Mouse (Mus musculus) midbrain, embryonic 12.5 days (tissue): ENCODE measurements around the gene Hilpda. TPM values are rescaled to one million over a fixed set of nuclear protein-coding genes. Genes with fewer than 3 reads are reported as not detected.
A peak's percentile ranks its signal among the peaks of the same experiment; 100 is the strongest.

Source experiments
- ATAC-seq: fragments of 200-750 bp; cut with Nextera tagmentation; 2 replicates; pipeline ENCODE4 v1.8.0; 2017; ENCODE audit warnings: low read depth, moderate TSS enrichment, moderate library complexity; ENCODE audit not compliant: low FRiP score
- H3K27ac ChIP-seq: fragments of 300-500 bp; sonication (generic); replicated peaks from 2 replicates; pipeline ENCODE4 v1.5.1; 2016; ENCODE audit warnings: mild to moderate bottlenecking
- H3K27me3 ChIP-seq: fragments of 300-500 bp; sonication (generic); 2 replicates; pipeline ENCODE4 v1.6.1; 2016; ENCODE audit warnings: mild to moderate bottlenecking
- H3K36me3 ChIP-seq: fragments of 300-500 bp; sonication (generic); 2 replicates; pipeline ENCODE4 v1.6.1; 2016
- H3K4me1 ChIP-seq: fragments of 300-500 bp; sonication (generic); 2 replicates; pipeline ENCODE4 v1.6.1; 2016
- H3K4me2 ChIP-seq: fragments of 300-500 bp; sonication (generic); replicated peaks from 2 replicates; pipeline ENCODE4 v1.6.1; 2016; ENCODE audit warnings: mild to moderate bottlenecking, moderate library complexity
- H3K4me3 ChIP-seq: fragments of 300-500 bp; sonication (generic); 2 replicates; pipeline ENCODE4 v1.5.1; 2016; ENCODE audit warnings: mild to moderate bottlenecking
- H3K9ac ChIP-seq: fragments of 300-500 bp; sonication (generic); replicated peaks from 2 replicates; pipeline ENCODE4 v1.6.1; 2016; ENCODE audit warnings: mild to moderate bottlenecking, moderate library complexity
- H3K9me3 ChIP-seq: fragments of 300-500 bp; sonication (generic); 2 replicates; pipeline ENCODE4 v1.6.1; 2016; ENCODE audit warnings: mild to moderate bottlenecking
- WGBS: fragments of 180-500 bp; shearing (Covaris S2); methylation state at CpG from one replicate; pipeline ENCODE4 v1.1.7; 2016; 5-methylcytosine and 5-hydroxymethylcytosine counted together
- polyA plus RNA-seq: library from polyadenylated mRNA; unstranded; fragments of >200 nt; fragmentation: Nextera tagmentation; extraction: Ambion mirVana; gene quantifications from 2 replicates; pipeline ENCODE4 v1.2.1, GENCODE M21; 2016

The Hilpda gene
- polyA plus RNA-seq, 1 experiment from 2014 or later = 29.7 TPM

DNA sequence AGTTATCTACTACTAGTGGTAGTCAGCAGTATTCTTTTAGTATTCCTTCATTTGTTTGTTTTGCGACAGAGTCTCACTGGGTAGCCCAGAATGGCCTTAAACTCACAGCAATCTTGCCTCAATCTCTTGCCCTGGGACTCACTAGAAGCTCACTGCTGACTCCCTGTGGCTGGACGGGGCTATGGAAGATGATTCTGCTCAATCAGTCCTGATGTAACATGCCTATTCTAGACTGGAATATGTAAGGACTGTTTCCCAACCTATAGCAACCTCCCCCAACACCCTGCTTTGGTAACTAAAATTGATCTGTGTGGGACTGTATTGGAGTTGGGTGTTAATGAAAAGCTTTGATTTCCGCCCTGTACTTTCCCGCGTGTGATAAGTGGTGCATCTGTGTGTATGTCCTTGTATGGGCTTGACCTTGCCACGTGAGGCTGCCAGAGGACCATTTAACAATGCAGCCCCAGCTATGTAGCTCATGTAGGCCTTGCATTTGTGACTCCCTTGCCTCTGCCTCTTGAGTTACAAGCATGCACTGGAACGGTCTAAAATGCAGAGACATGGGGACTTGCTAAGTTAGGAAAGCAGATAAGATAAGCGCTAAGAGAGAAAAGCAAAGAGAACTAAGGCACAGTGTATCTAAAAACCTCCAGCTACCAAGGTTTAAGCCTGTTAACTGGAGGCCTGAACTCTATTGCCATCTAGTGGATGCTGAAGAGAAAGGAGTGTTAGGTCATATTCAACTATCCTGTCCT, 6.4 kb downstream of the Hilpda start:
- H3K9me3 ChIP-seq = no peaks in the 10 kb centered on the region

DNA sequence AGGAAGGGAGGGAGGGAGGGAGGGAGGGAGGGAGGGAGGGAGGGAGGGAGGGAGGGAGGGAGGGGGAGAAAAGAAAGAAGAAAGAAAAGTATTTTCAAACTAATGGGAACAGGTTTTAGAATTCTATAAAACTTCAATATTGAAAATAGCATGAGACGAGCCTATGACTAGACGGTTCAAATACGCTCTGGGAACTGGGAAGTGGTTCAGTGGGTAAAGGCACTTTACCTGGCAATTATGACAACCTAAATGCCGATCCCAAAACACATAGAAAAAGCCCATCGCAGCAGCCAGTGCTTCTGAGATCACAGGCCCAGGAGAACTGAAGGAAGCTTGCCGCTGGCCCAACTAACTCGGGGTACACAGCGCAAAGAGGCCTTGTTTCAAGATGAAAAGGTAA, 7.0 kb downstream of the Hilpda start, which contains the start of gene Fam71f2:
Gene Fam71f2, plus strand, starts transcription at position 301 of the 400 bp plus-strand sequence.
- Histone ChIP-seq H3K4me1 (peaks cover 4% of the 10 kb centered on the region), H3K27ac (no peak within 1 kb of the TSS), H3K4me3 (no peak within 1 kb of the TSS), H3K4me2 (no peak within 1 kb of the TSS), H3K9me3 (no peaks in the 10 kb centered on the region), H3K36me3 (0 out of 2 replicates have a peak, but pooled peaks cover 5% of the 10 kb centered on the region), H3K27me3 (no peaks in the 10 kb centered on the region), H3K9ac (no peak within 1 kb of the TSS)
- no peak for ATAC-seq
- 87% methylated on average over 8 of the region's 8 CpGs for WGBS

More for the DNA sequence above, 6.4 kb downstream of the Hilpda start:
- Histone ChIP-seq H3K27ac (no peak overlapping the region), H3K4me3 (no peak overlapping the region), H3K36me3 (0 out of 2 replicates have a peak, but pooled peaks cover 5% of the 10 kb centered on the region), H3K9ac (no peak overlapping the region), H3K4me2 (no peak overlapping the region), H3K4me1 (peaks cover 6% of the 10 kb centered on the region), H3K27me3 (no peaks in the 10 kb centered on the region)
- WGBS = 32% methylated on average over 8 of the region's 8 CpGs
- ATAC-seq = peak; percentile 41; the same call in 1 of the 2 replicates

DNA sequence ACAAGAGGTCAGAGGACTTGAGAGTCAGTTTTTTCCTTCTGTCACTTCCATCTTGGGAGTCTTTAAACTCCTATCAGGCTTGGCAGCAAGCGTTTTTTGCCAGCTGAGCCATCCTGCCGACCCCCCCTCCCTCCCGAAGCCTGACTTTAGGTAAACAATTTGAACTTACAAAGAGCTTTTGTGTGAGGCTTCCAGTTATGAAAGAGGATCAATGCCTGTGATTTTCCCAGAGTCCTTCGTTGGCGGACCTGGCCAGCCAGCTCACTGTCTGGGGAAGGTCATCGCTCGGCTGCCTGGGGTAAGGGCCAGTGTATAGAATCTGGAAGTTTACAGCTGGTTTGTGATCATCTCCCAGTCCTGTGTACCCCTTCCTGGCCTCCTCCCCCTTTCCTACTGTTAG, 8.4 kb downstream of the Hilpda start:
- Histone ChIP-seq H3K4me3 (no peak overlapping the region), H3K4me1 (peaks cover 4% of the 10 kb centered on the region), H3K4me2 (no peak overlapping the region), H3K9ac (no peak overlapping the region), H3K27ac (0 out of 2 replicates have a peak overlapping the region, but pooled peaks have one; percentile 35), H3K27me3 (no peaks in the 10 kb centered on the region), H3K9me3 (no peaks in the 10 kb centered on the region), H3K36me3 (no peaks in the 10 kb centered on the region)
- ATAC-seq = no peak
- 30% methylated on average over 7 of the region's 7 CpGs for WGBS

DNA sequence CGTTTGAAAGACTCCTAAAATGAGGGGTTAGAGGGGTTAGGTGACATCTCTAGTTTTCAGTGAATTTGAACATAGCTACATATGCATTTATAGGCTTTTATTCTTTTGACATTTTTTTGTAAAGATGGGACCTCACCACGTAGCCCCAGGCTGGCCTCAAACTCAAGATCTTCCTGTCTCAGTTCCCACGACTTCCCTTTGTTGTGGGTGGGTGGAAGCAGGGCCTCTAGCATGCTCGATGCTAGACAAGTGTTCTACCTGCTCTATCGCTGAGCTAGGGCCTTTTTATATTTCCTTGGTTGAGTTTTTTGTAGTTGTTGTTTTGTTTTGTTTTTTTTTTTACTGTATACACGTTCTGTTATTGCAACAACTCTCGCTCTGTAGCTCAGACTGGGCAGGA, 14.6 kb downstream of the Hilpda start:
- Histone ChIP-seq H3K4me3 (no peak overlapping the region), H3K27ac (no peak overlapping the region), H3K27me3 (no peaks in the 10 kb centered on the region), H3K4me1 (no peaks in the 10 kb centered on the region), H3K36me3 (no peaks in the 10 kb centered on the region), H3K9me3 (no peaks in the 10 kb centered on the region), H3K9ac (no peak overlapping the region), H3K4me2 (no peak overlapping the region)
- 75% methylated on average over 7 of the region's 7 CpGs for WGBS
- no peak for ATAC-seq

DNA sequence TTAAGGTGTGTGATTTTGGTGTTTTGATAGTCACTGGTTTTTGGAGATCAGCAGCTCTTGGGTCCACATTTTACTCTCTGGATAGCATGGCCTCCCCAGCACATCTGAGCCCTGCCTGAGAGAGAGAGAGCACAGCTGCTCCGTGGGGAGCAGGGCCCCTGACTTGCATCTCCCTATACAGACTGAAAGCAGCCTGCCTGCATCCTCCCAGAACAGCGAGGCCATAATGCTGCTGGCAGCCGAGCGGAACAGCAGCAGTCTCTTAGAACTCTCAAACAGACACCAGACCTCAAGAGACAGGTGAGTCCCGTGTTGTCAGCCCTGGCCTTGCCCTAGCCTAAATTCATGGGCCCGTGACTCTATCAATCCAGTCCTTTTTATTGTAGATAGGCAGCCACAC, 15.2 kb downstream of the Hilpda start:
- ATAC-seq = no peak
- Histone ChIP-seq H3K9ac (no peak overlapping the region), H3K27me3 (no peaks in the 10 kb centered on the region), H3K4me1 (no peaks in the 10 kb centered on the region), H3K27ac (no peak overlapping the region), H3K36me3 (no peaks in the 10 kb centered on the region), H3K4me3 (no peak overlapping the region), H3K9me3 (no peaks in the 10 kb centered on the region), H3K4me2 (no peak overlapping the region)
- WGBS = 24% methylated on average over 6 of the region's 6 CpGs

DNA sequence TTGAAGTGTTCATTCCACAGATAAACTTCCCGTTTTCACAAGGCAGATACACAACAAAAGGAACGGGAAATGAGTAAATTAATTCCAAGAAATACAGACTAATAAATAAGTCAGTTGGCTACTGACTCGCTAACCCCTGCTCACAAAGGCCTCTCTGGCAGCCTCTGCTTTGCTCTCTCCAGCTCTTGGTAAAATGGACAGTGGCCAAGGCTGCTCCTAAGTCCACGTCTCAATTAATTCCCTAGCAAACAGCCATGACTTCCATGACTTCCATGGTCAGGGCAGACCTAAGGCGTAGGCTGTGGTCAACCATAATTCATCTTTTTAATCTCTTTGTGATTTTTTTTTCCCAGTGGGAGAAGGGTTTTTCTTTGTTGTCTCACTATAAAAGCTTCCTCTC, 15.7 kb downstream of the Hilpda start:
- Histone ChIP-seq H3K27ac (no peak overlapping the region), H3K4me3 (no peak overlapping the region)

DNA sequence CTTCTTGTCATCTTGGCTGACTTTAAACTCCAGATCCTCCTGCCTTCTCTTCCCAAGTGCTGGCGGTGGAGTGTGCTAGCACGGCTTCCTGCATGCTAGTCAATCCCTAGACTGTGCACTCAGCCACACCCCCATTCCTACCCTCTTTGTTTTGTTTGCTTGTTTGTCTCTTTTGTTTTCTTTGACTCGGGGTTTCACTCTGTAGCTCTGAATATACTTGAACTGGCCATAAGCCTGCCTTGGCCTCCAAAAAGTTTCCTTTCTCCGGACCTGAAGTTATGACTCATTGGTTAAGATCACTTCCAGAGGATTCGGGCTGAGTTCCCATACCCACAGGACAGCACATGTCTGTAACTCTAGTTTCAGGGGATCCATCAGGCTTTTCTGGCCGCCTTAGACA, 16.4 kb downstream of the Hilpda start:
- Histone ChIP-seq H3K27ac (no peak overlapping the region), H3K4me1 (no peaks in the 10 kb centered on the region), H3K9me3 (no peaks in the 10 kb centered on the region), H3K4me2 (no peak overlapping the region), H3K9ac (no peak overlapping the region), H3K27me3 (no peaks in the 10 kb centered on the region), H3K36me3 (no peaks in the 10 kb centered on the region), H3K4me3 (no peak overlapping the region)
- 70% methylated on average over 6 of the region's 6 CpGs for WGBS
- no peak for ATAC-seq

More for the DNA sequence above, 15.7 kb downstream of the Hilpda start:
- H3K4me1 ChIP-seq = no peaks in the 10 kb centered on the region
- H3K9me3 ChIP-seq = no peaks in the 10 kb centered on the region
- 54% methylated on average over 5 of the region's 5 CpGs for WGBS
- no peak for ATAC-seq
- H3K27me3 ChIP-seq = no peaks in the 10 kb centered on the region
- no peak overlapping the region for H3K4me2 ChIP-seq
- H3K36me3 ChIP-seq = no peaks in the 10 kb centered on the region
- no peak overlapping the region for H3K9ac ChIP-seq

DNA sequence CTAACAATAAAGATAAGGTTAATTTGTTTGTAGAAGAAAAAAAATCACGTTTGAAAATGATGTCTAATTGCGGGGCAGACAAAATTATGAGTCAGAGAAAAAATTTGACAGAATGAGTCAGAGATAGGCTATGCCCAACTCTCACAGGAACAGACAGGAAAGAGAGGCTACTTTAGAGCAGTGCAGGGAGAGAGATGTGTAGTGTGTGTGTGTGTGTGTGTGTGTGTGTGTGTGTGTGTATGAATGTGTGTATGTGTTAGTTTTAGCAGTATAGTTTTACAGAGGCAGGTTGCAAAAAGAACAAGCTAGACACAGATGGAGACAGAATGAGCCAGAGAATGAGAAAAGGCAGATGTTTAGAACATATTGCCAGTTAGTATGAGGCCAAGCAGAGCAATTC, 26.8 kb downstream of the Hilpda start:
- WGBS = 79% methylated on average over 2 of the region's 2 CpGs
- no peaks in the 10 kb centered on the region for H3K36me3 ChIP-seq
- H3K4me3 ChIP-seq = no peak overlapping the region
- no peak overlapping the region for H3K9ac ChIP-seq
- H3K4me1 ChIP-seq = no peaks in the 10 kb centered on the region
- H3K4me2 ChIP-seq = no peak overlapping the region
- no peak for ATAC-seq
- no peaks in the 10 kb centered on the region for H3K9me3 ChIP-seq
- no peak overlapping the region for H3K27ac ChIP-seq
- no peaks in the 10 kb centered on the region for H3K27me3 ChIP-seq

DNA sequence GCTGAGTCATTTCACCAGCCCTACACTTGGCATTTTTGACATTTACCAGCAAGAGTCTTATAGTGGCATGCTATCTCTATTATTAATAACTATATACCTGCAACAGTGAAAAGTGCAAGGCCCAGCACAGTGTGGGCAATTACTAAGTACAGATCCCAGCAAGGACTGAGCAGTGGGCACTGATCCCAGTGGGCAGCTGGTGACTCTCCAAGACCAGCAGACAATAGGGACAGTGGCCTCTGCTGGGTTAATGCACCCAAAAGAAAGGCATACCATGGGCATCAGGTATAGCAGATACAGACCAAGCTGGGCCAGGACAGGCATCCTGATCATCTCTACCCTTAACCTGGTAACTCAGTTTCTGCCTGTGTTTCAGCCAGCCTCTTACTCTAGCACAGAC, 31.0 kb downstream of the Hilpda start:
- Histone ChIP-seq H3K4me1 (no peaks in the 10 kb centered on the region), H3K4me2 (no peak overlapping the region), H3K9me3 (no peaks in the 10 kb centered on the region), H3K27ac (no peak overlapping the region), H3K36me3 (no peaks in the 10 kb centered on the region), H3K27me3 (no peaks in the 10 kb centered on the region), H3K4me3 (no peak overlapping the region), H3K9ac (no peak overlapping the region)
- ATAC-seq = no peak

DNA sequence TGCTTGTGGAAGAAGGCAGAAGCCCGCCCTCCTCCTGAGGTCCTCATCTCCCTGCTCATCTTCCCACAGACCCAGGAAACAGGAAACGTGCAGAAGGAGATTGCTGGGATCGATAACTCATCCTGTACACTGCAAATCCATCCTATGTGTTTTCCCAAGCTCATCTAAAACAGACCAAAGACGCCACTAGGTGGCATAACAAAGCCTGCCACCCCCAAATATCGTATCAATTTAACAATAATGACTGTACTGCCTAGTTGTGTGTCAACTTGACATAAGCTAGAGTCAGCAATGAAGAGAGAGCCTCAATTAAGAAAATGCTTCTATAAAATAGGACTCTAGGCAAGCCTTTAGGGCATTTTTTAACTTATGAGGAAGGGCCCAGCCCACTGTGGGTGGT, 31.4 kb downstream of the Hilpda start:
- no peak overlapping the region for H3K27ac ChIP-seq
- no peak for ATAC-seq
- H3K4me3 ChIP-seq = no peak overlapping the region
- WGBS = 53% methylated on average over 5 of the region's 5 CpGs
- no peaks in the 10 kb centered on the region for H3K9me3 ChIP-seq
- H3K4me2 ChIP-seq = no peak overlapping the region
- H3K4me1 ChIP-seq = no peaks in the 10 kb centered on the region
- H3K27me3 ChIP-seq = no peaks in the 10 kb centered on the region
- H3K9ac ChIP-seq = no peak overlapping the region
- H3K36me3 ChIP-seq = no peaks in the 10 kb centered on the region

DNA sequence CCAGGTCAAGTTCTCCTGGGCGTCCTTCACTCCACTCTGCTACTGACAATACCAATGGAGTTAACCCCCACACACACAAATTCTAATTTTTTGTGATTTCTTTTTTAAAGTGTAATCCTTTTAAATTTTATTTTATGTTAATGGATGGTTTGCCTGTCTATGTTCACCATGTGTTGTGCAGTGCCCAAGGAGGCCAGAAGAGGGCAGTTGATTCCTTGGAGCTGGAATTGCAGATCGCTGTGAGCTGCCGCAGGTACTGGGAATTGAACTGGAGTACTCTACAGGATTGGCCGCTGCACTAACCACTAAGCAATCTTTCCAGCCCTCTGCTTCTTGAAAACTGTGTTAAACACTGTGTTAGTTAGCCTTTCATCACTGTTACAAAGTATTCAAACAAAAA, 33.2 kb downstream of the Hilpda start:
- Histone ChIP-seq H3K9ac (no peak overlapping the region), H3K4me3 (no peak overlapping the region), H3K36me3 (no peaks in the 10 kb centered on the region), H3K4me2 (no peak overlapping the region), H3K4me1 (no peaks in the 10 kb centered on the region), H3K27me3 (no peaks in the 10 kb centered on the region), H3K9me3 (no peaks in the 10 kb centered on the region), H3K27ac (no peak overlapping the region)
- 87% methylated on average over 4 of the region's 4 CpGs for WGBS
- no peak for ATAC-seq

DNA sequence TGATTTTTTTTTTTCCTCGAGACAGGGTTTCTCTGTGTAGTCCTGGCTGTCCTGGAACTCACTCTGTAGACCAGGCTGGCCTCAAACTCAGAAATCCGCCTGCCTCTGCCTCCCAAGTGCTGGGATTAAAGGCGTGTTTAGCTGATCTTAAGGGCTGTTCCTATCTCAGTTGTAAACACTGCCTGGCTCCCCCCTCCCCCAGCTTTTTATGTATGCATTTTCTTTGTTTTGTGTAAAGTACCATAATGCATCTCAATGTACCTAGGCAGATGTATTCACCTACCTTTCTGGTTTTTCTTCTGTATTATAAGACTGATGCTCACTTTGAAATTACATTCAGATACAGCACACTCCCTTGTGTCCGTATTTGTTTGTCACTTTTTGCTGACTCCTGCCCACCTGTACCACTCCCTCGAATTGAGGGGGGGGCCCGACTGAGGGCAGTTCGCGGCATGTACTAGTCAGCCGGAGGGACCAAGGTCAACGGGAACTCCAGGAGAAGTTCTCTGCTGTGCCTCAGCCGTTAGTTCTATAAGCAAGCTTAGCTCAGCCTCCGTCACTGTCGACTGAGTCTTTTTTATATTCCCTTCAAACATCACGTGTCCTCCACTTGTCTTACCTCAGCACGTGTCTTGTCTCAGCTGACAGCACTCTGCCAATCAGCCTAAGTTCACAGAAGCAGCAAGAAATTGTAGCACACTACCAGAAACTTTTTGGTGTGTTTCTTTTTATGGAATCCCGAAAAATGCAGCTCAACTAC, 36.7 kb downstream of the Hilpda start:
- H3K4me1 ChIP-seq = no peaks in the 10 kb centered on the region
- no peak for ATAC-seq
- H3K4me2 ChIP-seq = no peak overlapping the region
- no peaks in the 10 kb centered on the region for H3K36me3 ChIP-seq
- H3K27ac ChIP-seq = no peak overlapping the region
- 88% methylated on average over 16 of the region's 16 CpGs for WGBS
- no peaks in the 10 kb centered on the region for H3K9me3 ChIP-seq
- H3K9ac ChIP-seq = no peak overlapping the region
- no peaks in the 10 kb centered on the region for H3K27me3 ChIP-seq
- no peak overlapping the region for H3K4me3 ChIP-seq
